Mouse (Mus musculus) gastrocnemius, postnatal 25 days (tissue): ENCODE measurements at regions not wholly inside any gene's neighbourhood (a gene's known extent, or its start where the extent isn't known, plus 50 kb on each side); places are given as distances from the start of the nearest gene placed in this dataset.

Source experiments
- DNase-seq: peaks from one replicate; pipeline ENCODE4 v3.0.0; 2022

DNA sequence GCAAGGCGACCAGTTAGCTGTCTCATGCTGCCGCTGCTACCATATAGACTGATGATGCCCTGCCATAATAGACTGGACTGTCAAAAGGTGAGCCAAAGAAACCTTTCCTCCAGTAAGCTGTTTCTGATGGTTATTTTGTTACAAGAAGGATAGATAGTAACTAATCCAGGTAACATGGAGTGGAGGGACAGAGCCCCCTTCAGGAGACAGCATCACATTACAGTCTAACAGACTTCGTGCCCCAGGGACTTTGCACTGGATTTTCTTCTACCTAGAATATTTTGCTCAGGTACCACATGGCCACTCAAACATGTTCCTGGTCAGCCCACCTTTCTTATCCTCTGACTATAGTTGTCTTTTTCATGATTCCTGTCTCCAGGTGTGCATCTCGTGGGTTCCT, 398.9 kb upstream of the Kazn start:
- DNase-seq = no peak

DNA sequence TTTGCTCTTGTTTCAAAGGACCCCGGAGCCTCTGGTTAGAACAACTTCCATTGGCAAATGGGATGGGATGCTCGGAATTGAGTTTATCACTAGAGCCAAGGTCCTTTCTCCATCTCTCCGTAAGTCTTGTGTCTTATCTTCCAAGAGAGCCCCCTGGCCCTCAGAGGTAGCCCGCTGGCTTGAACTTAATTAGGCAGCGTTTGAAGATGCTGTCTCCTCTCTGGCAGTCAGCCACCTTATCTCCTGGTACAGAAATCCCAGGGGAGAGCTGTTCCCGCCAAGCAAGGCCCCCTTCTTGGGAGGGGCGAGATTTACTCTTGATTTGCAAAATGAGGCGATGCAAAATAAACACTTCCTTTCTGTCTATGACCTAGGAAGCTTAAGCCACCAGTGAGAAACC, 395.2 kb upstream of the Kazn start:
- no peak for DNase-seq

DNA sequence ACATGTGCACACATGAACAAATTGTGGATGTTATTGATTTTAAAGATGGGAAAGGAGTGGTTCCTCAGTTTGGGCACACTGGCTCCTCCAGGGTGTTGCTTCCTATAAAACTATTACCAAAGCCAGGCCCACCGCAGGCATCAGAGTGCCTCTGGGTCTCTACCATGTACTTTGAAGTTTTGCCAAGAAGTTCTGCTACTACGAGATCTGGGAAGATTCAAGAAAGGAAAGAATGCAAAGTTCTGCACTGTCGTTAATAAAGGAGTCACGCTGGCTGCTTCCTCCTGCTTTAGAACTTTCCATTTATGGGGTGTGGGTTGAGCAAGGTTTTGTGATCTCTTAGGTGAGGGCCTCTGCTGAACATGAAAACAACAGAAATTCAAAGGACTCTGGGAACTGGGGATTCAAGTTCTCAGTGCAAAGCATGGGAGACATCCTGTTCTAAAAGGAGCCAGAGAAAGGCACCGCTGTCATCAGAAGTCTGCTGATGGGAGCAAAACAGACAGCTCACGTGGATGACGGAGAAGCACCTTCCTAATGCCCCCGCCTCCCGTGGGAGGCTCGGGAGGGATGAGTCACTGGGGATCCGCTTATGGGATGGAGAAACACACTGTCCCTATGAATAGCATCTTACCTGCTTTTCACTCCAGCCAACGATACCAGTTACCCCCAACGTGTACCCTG, 394.6 kb upstream of the Kazn start:
- DNase-seq = no peak

DNA sequence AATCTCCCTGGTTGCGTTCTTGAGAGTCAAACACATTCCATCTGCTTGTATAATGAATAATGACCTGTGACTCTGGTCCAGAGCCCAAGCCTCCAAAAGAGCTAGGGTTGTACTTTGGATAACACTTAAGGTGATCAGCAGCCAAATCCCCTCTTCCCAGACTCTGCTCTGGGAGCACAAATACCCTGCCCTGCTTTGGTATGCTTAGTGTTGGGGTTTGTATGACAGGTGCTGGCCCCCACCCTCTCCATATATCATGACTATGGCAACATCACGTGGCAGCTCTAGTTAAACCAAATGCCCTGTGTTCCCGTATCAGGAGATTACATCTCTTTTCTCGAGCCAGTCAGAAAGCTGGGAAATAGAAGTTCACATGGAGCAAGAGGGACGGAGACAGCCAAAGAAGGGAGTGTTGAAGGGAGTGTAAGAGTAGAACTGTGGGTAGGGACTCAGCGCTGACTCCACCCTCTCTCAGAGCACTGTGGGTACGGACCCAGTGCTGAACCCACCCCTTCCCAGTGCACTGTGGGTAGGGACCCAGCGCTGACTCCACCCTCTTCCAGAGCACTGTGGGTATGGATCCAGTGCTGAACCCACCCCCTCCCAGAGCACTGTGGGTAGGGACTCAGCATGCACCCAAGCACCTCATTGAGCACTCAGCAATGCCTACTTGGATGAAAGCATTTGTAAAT, 387.4 kb upstream of the Kazn start:
- no peak for DNase-seq

DNA sequence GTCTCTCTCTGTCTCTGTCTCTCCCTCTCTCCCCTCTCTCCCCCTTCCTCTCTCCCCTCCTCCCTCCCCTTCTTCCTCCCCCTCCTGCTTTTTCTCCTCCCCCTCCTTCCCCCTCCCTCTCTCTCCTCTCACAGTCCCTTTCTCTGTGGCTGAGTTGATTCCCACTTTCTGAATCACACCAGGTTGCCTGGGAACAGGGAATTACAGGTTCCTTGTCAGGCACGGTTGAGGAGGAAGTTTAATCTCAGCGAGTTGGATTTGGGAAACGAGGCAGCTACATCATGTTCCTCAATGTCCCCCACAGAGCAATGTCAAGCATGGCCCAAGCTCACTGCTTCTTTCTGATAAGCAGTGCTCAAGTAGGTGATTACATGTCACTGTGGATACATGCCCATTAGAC, 386.3 kb upstream of the Kazn start:
- no peak for DNase-seq

DNA sequence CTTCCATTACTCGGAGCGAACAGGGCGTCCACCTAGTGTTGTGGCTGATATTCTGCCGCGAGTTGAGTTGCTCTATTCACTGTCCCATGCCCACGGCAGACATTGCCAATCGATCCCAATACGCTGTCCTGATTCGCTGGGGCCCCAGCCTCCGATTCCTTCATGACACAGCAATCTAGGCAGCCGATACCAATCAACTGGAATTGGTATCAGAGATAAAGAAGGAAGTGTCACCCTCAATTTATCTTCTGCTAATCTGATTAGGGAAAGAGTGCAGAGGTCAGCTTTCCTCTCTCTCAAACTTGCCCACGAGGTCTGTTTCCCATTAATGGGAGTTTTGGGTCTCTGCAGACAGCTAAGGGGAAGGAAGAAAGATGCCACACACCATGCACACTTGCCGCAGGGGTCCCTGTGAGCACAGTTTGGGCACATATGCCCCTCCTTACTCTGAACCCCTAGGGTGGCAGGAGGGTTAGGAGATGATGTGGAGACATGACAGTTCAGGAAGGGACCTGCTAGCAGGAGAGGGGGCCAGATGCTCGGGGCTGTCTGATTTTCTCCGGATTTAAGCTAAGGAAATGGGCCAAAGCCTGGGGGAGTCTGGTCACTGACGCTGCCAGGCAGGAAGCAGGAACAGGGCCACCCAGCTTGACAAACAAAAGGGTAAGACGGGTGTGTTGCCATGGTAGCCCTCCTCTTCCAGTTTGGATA, 383.1 kb upstream of the Kazn start:
- no peak for DNase-seq

DNA sequence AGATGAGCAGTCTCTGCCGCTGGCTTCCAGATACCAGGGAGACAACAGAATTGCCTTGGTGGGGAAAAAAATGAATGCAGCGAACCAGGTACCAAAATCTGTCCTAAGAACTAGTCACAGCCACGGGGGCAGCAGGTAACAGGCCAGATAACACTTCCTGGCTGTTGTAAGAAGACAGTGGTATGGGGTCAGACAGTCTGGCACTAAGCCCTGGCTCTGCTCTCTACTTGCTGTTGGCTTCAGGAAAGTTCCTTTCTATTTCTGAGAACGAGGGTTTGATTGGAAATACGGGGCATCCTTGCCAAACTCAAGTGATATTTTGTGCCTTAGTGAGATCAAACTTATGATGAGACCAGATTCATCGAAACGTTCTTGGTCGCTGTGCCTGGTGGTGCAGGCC, 380.2 kb upstream of the Kazn start:
- no peak for DNase-seq

DNA sequence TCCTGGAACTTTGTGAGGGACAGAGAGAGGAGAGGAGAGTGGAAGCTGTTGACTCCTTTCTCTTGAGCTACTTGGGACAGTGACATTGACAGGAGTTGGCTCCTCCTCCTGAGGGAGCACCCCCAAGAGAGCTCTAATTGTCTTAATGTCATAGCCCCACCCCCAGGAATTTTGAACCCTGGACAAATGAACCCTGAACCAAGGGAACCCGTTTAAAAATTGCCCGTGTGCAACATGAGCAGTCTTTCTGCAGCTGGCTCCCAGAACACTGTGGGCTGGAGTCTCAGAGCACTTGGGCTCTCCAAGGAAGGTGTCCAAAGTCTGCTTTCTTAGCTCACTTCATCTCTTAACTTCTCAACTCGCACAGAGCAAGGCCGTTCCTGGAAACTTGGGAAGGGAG, 379.6 kb upstream of the Kazn start:
- no peak for DNase-seq

DNA sequence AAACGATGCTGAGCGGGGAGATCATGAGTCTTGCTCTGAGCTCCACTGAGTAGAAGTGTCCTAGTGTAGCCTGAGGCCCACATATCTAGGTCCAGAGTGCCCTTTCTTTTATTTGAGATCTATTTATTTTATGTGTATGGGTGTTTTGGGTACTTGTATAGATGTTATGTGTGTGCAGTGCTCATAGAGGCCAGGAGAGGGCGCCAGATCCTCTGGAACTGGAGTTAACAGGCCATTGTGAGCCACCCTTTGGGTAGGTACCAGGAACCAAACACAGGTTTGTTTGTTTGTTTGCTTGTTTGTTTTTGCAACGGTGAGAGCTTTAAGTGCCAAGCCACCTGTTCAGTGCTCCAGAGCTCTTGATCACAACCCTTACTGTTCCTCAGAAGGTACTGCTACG, 378.5 kb upstream of the Kazn start:
- no peak for DNase-seq

DNA sequence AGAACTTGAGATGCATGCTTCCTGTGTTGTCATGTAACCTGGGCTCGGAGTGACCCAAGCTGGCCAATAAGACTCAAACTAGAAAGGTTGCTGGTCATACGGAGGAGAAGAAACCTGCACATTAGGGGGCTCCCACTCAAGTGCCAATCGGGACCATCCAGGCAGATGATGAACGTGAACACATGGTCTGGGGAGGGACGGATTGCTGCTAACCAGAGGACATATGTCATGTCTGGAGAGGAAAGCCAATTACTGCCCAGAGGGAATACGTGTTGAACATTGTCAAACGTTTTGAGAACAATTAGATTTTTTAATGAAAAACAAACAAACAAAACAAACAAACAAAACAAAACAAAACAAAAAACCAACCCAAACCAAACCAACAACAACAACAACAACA, 377.7 kb upstream of the Kazn start:
- no peak for DNase-seq

DNA sequence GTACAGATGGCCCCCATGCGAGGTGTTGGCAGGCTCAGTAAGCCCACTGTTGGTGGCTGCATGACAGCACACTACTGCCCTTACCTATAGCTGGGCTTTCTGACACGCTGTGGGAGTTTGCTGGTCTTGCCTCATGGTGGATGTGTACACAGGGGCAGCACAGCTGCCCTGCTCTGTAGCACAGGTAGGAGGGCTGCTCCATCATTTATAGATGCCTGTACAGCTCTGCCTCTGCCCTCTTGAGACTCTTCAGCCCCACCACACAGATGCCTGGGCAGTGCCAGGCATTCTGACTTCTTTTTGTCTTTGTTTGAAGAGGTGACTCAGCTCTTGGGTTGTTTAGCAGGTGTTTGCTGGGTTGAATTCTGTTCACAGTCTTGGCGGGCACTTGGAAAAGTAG, 365.9 kb upstream of the Kazn start:
- no peak for DNase-seq

DNA sequence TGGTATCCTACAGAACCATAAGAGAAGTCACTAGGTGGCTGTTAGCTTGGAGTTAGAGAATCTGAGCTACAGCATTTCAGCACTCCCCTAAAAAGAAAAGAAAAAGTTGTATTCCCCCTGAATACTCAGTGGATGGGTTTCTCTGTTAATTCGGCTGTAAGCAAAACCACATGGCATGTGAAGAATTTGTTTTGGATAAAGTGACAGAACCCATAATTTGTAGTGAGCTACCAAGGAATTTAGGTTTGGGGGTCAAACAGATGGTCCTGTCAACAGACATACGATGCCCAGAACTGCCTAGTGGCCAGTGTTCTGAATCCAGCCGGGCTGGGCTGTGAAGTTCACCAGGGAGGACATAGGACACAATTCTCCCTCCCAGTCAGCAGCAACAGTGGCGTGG, 358.0 kb upstream of the Kazn start:
- DNase-seq = no peak

DNA sequence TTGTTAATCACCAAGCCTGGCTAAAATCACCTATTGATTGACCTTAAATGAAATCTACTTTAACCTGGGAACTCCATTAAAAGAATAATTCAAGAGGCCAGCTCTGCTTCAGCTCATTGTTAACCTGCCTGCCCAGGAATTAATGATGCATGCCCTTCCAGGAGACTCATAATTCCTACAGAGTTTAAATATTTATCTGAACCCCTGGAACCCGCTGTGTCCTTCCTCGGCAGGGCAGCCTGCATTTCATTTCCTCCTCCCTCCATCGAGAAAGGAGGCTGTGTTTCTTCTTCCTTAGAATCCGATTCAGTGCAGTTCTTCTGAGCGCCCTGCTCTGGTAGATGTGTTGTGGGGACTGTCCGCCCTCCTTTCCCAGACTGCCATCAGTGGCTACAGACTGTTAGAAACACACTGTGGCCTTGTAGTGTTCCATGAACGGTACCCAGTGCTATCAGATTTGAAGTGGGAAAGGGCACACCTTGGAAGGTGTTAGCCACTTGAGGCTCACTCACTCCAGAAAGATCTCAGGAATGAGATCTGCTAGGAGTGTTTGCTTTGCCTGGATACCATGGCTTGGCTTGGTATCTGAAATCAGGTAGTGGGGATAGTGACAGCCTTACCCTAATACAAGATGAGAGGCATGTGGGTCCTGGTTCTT, 350.0 kb upstream of the Kazn start:
- DNase-seq = no peak

DNA sequence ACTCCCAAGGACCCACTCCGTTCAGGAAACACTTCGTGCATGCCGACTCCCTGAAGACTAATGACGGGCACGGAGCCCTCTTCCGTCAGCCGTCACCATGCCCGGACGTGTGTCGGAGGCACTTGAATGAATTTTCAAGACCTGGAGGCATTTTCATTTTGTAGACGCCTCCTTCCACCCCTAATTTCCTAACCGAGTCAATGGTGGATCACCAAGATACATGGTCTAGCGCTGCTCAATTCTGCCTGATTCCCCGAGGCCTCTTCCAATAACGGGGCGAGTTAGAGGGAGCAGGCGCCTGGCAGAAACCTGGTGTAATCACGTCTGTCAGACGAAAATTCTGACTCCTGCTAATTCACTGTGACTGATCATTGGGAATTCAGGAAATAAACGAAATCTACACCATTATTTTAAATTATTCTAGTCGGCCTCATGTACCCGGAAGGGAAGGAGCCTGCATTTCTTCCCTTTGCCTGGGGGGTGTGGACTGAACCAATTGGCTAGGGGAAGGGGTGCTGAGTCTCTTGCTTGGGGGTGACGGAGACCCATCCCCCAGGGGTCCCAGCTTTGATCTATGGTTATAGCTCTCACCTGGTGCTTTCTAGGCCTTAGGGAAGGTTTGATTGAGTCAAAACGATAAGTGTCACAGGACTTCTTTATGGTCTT, 349.4 kb upstream of the Kazn start:
- no peak for DNase-seq

DNA sequence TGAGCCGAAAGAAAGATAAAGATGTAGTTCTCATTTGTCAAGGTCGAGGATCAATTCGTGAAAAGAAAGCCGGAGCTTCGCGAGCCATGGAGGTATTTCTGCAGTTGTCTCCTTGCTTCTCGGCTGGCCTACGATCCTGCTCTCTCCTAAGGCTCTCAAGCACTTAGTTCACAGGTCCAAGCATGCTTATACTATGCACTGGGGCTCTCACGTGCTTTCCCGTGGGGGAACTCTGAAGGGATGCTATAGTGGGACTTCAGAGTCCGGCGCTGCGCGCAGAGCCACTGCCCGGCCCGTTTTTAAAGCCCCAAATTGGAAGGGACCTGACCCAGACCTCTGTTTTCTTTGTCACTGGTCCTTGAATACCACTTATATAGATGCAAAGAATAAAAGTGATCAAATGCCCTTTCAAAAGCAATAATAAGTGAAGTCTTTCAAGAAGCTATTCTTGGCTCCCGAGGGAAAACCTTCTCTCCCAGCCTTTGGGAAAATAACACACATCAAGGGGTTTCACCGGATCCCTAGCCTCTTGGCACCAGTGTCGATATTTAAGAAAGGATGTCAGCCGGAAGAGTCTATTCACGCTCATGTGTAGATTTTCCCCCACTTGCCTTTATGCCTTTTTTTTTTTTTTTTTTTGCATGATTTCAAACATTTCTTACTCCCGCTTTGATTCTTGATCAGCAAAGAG, 348.3 kb upstream of the Kazn start:
- DNase-seq = no peak

DNA sequence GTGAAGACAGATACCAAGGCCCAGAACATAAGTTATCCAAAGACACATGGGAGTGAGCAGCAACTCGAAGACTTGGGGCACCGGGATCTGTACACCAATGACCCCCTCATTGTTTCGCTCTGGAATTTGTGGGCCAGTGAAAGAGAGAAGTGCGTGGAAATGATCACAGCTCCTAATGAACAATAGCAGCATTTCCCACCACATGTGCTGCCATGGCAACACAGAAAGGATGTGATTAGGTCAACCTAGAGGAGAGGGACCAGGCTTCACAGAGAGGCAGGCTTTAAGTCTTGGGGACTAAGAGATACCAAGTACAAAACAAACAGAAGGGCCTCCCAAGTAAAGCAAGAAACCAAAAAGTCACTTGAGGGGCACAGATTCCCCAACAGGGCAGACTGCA, 339.3 kb upstream of the Kazn start:
- DNase-seq = no peak

DNA sequence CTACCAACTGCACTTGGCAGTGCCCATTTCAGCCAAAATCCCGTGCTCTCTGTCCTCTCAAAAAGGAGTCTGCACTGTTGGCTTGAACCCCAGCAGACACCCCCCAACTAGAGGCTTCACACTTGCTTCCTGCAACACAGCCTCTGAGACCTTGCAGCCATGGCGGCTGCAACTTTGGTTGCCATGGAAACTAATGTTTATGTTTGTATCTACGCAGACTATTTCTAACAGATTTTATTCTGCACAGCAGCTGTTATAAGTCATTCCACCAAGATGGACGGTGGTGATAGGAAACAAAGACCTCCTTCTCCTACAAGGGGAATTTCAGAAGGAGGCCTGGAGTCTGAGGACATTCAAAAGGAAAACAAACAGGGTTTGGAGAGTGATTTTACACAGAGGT, 338.3 kb upstream of the Kazn start:
- DNase-seq = no peak

DNA sequence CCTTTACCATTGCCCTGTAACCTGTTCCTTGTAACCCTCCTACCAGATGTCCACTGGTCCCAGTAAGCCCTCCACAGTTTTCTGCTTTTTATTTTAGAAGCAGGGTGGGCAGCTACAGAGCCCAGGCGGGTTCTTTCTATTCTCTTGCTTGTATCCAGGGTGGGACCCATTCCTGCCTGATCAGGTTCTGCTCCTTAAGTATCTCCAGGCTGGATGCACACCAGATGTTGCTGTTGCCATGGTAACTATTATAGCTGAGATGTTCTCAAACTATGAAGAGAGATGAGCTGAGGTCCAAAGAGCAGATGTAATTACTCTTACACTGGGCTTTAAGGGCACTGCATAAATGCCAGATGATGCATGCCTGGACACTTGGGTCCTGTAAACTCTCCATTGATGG, 335.3 kb upstream of the Kazn start:
- no peak for DNase-seq

DNA sequence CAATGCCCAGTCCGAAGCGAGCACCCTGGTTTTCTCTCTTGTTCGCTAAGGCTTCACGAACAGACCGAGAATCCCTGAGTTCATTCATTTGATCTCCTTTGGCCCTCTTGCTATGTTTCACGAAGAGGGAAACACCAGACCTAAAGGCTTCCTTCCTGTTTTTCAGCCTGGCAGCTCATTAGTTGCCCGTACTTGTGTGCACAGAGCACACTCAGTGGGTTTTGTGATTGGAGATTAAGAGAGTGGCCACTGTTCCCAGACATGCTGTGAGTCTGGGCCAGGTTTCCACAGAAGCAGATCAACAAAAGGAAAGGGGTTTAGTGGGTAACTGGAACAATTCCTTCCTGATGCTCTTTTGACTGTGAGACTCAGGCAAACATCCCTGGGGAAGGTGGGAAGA, 331.5 kb upstream of the Kazn start:
- DNase-seq = no peak

DNA sequence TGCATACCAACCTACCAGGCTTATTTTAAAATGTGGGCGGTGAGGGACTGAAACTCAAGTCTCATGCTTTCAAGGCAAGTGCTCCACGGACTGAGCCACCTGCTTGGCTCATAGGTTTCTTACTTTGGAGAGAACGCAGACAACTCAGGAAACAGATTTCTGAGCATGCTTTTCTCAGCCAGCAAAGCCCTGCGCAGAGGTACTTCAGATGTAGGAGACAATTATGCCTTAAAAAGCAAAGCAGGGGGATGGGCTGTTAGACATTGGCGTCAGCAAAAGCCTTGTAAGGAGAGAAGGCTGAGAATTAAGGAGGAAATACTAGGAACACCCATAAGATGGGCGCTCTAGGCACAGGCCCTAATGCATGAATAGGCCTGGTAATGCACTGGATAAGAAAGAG, 329.4 kb upstream of the Kazn start:
- DNase-seq = no peak

DNA sequence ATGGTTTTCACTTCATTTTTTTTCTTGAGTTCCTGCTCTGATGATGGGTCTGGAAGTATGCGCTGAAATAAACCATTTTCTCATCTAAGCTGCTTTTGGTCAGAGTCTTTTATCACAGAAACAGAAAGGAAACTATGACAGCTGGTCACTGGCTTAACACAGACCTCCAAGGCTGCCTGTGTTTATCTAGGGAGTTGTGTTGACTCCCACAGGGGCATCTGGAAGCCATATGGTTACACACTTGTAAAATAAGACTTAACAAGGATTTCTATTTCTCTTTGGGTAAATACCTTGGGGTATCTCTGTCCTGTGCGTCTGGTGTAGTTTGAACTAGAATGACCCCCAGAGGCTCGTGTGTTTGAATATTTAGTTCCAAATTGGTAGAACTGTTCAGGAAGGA, 315.5 kb upstream of the Kazn start:
- DNase-seq = no peak

DNA sequence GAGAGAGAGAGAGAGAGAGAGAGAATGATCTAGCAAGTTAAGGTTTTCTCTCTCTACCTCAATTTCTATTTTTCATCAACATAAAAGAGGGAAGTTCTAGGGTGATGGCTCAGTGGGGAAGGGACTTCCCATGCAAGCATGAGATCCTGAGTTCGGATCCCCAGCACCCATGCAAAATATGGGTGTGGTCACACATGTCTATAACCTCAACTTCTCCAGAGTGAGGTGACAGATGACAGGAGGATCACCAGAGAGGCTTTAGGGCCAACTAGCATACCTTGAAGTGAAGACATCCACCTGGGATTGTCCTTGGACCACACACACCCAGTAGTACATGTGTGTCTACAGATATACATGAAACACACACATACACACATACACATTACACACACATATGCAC, 306.7 kb upstream of the Kazn start:
- DNase-seq = no peak
